Mouse (Mus musculus) limb, embryonic 11.5 days (tissue): ENCODE results near the gene Limch1. TPM values are rescaled to one million over a fixed set of nuclear protein-coding genes. Genes with fewer than 3 reads are reported as not detected.

Experiments used
- ATAC-seq: fragments of 200-750 bp; cut with Nextera tagmentation; 2 replicates; pipeline ENCODE4 v1.8.0; 2017; ENCODE audit warnings: low read depth; ENCODE audit not compliant: insufficient number of reproducible peaks, low FRiP score, low TSS enrichment
- DNase-seq: peaks from one replicate; pipeline ENCODE4 v3.0.0-alpha.2; 2015; ENCODE audit warnings: low spot score
- H3K27ac ChIP-seq: fragments of 300-500 bp; sonication (generic); replicated peaks from 2 replicates; pipeline ENCODE4 v1.5.1; 2014; ENCODE audit warnings: low read depth, mild to moderate bottlenecking, low read length
- H3K27me3 ChIP-seq: fragments of 300-500 bp; sonication (generic); 2 replicates; pipeline ENCODE4 v1.6.1; 2014; ENCODE audit warnings: mild to moderate bottlenecking, low read length, mixed read lengths; ENCODE audit not compliant: control insufficient read depth, insufficient read depth
- H3K36me3 ChIP-seq: fragments of 300-500 bp; sonication (generic); 2 replicates; pipeline ENCODE4 v1.6.1; 2014; ENCODE audit warnings: mild to moderate bottlenecking, low read length, moderate library complexity, mixed read lengths; ENCODE audit not compliant: control insufficient read depth, insufficient read depth
- H3K4me1 ChIP-seq: fragments of 300-500 bp; sonication (generic); 2 replicates; pipeline ENCODE4 v1.6.1; 2014; ENCODE audit warnings: low read length, mixed read lengths; ENCODE audit not compliant: control insufficient read depth, insufficient read depth
- H3K4me2 ChIP-seq: fragments of 300-500 bp; sonication (generic); 2 replicates; pipeline ENCODE4 v1.6.1; 2014; ENCODE audit warnings: low read depth, mild to moderate bottlenecking, moderate library complexity; ENCODE audit not compliant: severe bottlenecking
- H3K4me3 ChIP-seq: fragments of 300-500 bp; sonication (generic); 2 replicates; pipeline ENCODE4 v1.5.1; 2014; ENCODE audit warnings: low read depth, low read length
- H3K9ac ChIP-seq: fragments of 300-500 bp; sonication (generic); 2 replicates; pipeline ENCODE4 v1.6.1; 2014; ENCODE audit warnings: mild to moderate bottlenecking, low read length
- H3K9me3 ChIP-seq: fragments of 300-500 bp; sonication (generic); 2 replicates; pipeline ENCODE4 v1.6.1; 2016; ENCODE audit warnings: low read length; ENCODE audit not compliant: control insufficient read depth
- WGBS: fragments of 180-500 bp; shearing (Covaris S2); extraction: QIAGEN DNeasy Blood & Tissue Kit; methylation state at CpG from one replicate; pipeline ENCODE4 v1.1.7; 2014; 5-methylcytosine and 5-hydroxymethylcytosine counted together
- polyA plus RNA-seq: library from polyadenylated mRNA; unstranded; fragments of >200 nt; fragmentation: Nextera tagmentation; extraction: Ambion mirVana; gene quantifications from 2 replicates; pipeline ENCODE4 v1.2.1, GENCODE M21; 2014

The Limch1 gene
- polyA plus RNA-seq, 1 experiment from 2014 or later: 39.7 TPM

- DNase-seq: no peak
Observed at GRCm38 (mm10) chr5:66764129-66764528, 18.5 kb downstream of the Limch1 start.

GRCm38 (mm10) chr5:66765911-66766310 lies 20.3 kb downstream of the Limch1 start:
- no peak overlapping the region for H3K9ac ChIP-seq
- H3K9me3 ChIP-seq: no peaks in the 10 kb centered on the region
- 81% methylated on average over 1 of the region's 2 CpGs for WGBS
- H3K4me2 ChIP-seq: no peak overlapping the region
- no peak overlapping the region for H3K4me3 ChIP-seq
- H3K27ac ChIP-seq: no peak overlapping the region
- no peaks in the 10 kb centered on the region for H3K36me3 ChIP-seq
- DNase-seq (no peak), ATAC-seq (no peak)
- H3K4me1 ChIP-seq: no peaks in the 10 kb centered on the region
- no peaks in the 10 kb centered on the region for H3K27me3 ChIP-seq

More at GRCm38 (mm10) chr5:66764129-66764528, 18.5 kb downstream of the Limch1 start:
- no peak overlapping the region for H3K27ac ChIP-seq
- H3K4me3 ChIP-seq: no peak overlapping the region
- no peaks in the 10 kb centered on the region for H3K27me3 ChIP-seq
- H3K4me1 ChIP-seq: no peaks in the 10 kb centered on the region
- 60% methylated on average over 6 of the region's 6 CpGs for WGBS
- H3K9me3 ChIP-seq: no peaks in the 10 kb centered on the region
- no peak overlapping the region for H3K9ac ChIP-seq
- no peak for ATAC-seq
- no peaks in the 10 kb centered on the region for H3K36me3 ChIP-seq
- H3K4me2 ChIP-seq: no peak overlapping the region

- no peak for DNase-seq
- H3K9me3 ChIP-seq: no peaks in the 10 kb centered on the region
- H3K9ac ChIP-seq: no peak overlapping the region
- WGBS: 11% methylated on average over 4 of the region's 4 CpGs
- no peak for ATAC-seq
- no peaks in the 10 kb centered on the region for H3K4me1 ChIP-seq
- no peak overlapping the region for H3K4me3 ChIP-seq
- no peaks in the 10 kb centered on the region for H3K27me3 ChIP-seq
- no peaks in the 10 kb centered on the region for H3K36me3 ChIP-seq
- H3K27ac ChIP-seq: no peak overlapping the region
- no peak overlapping the region for H3K4me2 ChIP-seq
Observed at GRCm38 (mm10) chr5:66768034-66768433, 22.4 kb downstream of the Limch1 start.

GRCm38 (mm10) chr5:66769070-66769469 lies 23.4 kb downstream of the Limch1 start:
- Histone ChIP-seq H3K4me3 (no peak overlapping the region), H3K9ac (no peak overlapping the region), H3K27ac (no peak overlapping the region), H3K36me3 (no peaks in the 10 kb centered on the region), H3K27me3 (no peaks in the 10 kb centered on the region), H3K4me1 (no peaks in the 10 kb centered on the region), H3K9me3 (no peaks in the 10 kb centered on the region), H3K4me2 (no peak overlapping the region)
- ATAC-seq (no peak), DNase-seq (no peak)
- 35% methylated on average over 4 of the region's 4 CpGs for WGBS

- DNase-seq: no peak
- 87% methylated on average over 5 of the region's 5 CpGs for WGBS
- Histone ChIP-seq H3K9ac (no peak overlapping the region), H3K4me3 (no peak overlapping the region), H3K9me3 (no peaks in the 10 kb centered on the region), H3K36me3 (no peaks in the 10 kb centered on the region), H3K4me2 (no peak overlapping the region), H3K27me3 (no peaks in the 10 kb centered on the region), H3K4me1 (no peaks in the 10 kb centered on the region), H3K27ac (no peak overlapping the region)
- no peak for ATAC-seq
Observed at GRCm38 (mm10) chr5:66769558-66769957, 23.9 kb downstream of the Limch1 start.

GRCm38 (mm10) chr5:66777999-66778710 lies 32.5 kb downstream of the Limch1 start:
- H3K9me3 ChIP-seq: no peaks in the 10 kb centered on the region
- H3K4me2 ChIP-seq: no peak overlapping the region
- ATAC-seq: no peak
- no peak overlapping the region for H3K4me3 ChIP-seq
- H3K9ac ChIP-seq: no peak overlapping the region
- H3K27me3 ChIP-seq: no peaks in the 10 kb centered on the region
- DNase-seq: no peak
- no peak overlapping the region for H3K27ac ChIP-seq
- no peaks in the 10 kb centered on the region for H3K36me3 ChIP-seq
- H3K4me1 ChIP-seq: no peaks in the 10 kb centered on the region
- 67% methylated on average over 10 of the region's 10 CpGs for WGBS

- Histone ChIP-seq H3K36me3 (no peaks in the 10 kb centered on the region), H3K27ac (no peak overlapping the region), H3K4me2 (no peak overlapping the region), H3K4me3 (no peak overlapping the region), H3K9ac (no peak overlapping the region), H3K27me3 (no peaks in the 10 kb centered on the region), H3K9me3 (no peaks in the 10 kb centered on the region), H3K4me1 (no peaks in the 10 kb centered on the region)
- 92% methylated on average over 4 of the region's 4 CpGs for WGBS
- ATAC-seq (no peak), DNase-seq (no peak)
Observed at GRCm38 (mm10) chr5:66780371-66780770, 34.7 kb downstream of the Limch1 start.

- Histone ChIP-seq H3K36me3 (no peaks in the 10 kb centered on the region), H3K9ac (no peak overlapping the region), H3K4me1 (no peaks in the 10 kb centered on the region), H3K4me2 (no peak overlapping the region), H3K27ac (no peak overlapping the region), H3K27me3 (no peaks in the 10 kb centered on the region), H3K9me3 (no peaks in the 10 kb centered on the region), H3K4me3 (no peak overlapping the region)
- WGBS: 89% methylated on average over 1 of the region's 1 CpGs
- DNase-seq (no peak), ATAC-seq (no peak)
Observed at GRCm38 (mm10) chr5:66781507-66781906, 35.9 kb downstream of the Limch1 start.

GRCm38 (mm10) chr5:66782851-66783250 lies 37.2 kb downstream of the Limch1 start:
- ATAC-seq (no peak), DNase-seq (no peak)
- no peaks in the 10 kb centered on the region for H3K27me3 ChIP-seq
- H3K36me3 ChIP-seq: no peaks in the 10 kb centered on the region
- no peak overlapping the region for H3K9ac ChIP-seq
- 87% methylated on average over 2 of the region's 2 CpGs for WGBS
- no peak overlapping the region for H3K4me3 ChIP-seq
- no peaks in the 10 kb centered on the region for H3K9me3 ChIP-seq
- no peak overlapping the region for H3K27ac ChIP-seq
- no peak overlapping the region for H3K4me2 ChIP-seq
- no peaks in the 10 kb centered on the region for H3K4me1 ChIP-seq
